Mouse (Mus musculus): ENCODE measurements at regions not wholly inside any gene's neighbourhood (a gene's known extent, or its start where the extent isn't known, plus 50 kb on each side); places are given as distances from the start of the nearest gene placed in this dataset.

GRCm38 (mm10) chr16:93431316-93431715, 172.5 kb downstream of the Setd4 start:
- no peak for ATAC-seq (ENCODE audit: low read depth)
- WGBS: 85% methylated on average over 5 of the region's 5 CpGs
- Histone ChIP-seq H3K9ac (no peak overlapping the region), H3K36me3 (no peaks in the 10 kb centered on the region), H3K4me2 (no peak overlapping the region), H3K4me1 (replicated peaks) (no peaks in the 10 kb centered on the region), H3K4me3 (no peak overlapping the region), H3K9me3 (no peaks in the 10 kb centered on the region), H3K27ac (replicated peaks) (no peak overlapping the region), H3K27me3 (no peaks in the 10 kb centered on the region)

DNA sequence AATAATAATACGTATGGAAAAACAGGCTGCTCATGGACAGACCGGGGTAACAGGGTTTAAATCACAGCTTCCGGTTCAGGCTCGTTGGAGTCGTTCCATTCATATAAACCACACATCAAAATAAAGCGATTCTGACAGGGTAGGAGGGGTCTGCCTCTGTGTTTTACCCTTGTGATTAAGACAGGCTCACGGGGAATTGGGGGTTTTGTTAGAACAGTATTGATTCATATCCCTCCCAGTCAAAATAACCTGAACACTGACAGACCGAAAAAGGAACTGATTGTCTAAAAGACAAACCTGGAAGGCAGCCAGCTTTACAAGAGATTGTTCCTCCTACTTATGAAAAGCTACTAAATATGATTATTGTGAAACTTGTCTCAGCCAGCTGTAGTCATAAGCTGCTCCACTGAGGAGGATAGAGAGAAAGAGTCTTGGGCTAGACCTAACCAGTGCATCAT, 174.5 kb downstream of the Setd4 start:
- WGBS: 85% methylated on average over 8 of the region's 8 CpGs
- no peak overlapping the region for H3K27ac ChIP-seq (replicated peaks)
- no peak for ATAC-seq (ENCODE audit: low read depth)

DNA sequence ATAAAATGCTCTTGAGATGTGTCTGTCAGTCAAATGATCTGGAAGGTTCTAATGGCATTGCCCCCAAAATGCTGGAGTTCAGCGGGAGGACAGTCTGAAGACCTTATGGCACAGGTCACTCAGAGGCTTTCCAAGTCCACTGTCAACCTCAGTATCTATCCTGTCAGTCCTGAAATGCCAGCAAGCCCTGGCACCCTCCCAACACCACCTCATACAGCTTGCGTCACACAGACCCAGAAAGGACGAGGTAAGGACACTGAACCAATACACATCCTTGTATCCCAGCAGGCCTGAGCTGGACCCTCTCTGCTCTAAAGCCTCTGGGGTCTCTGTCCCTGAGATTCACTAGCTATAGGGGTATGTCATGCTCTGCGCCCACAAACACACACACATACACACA, 176.6 kb downstream of the Setd4 start:
- no peak overlapping the region for H3K4me3 ChIP-seq
- no peaks in the 10 kb centered on the region for H3K36me3 ChIP-seq
- no peak for ATAC-seq (ENCODE audit: low read depth)
- H3K27me3 ChIP-seq: no peaks in the 10 kb centered on the region
- no peak overlapping the region for H3K9ac ChIP-seq
- no peak overlapping the region for H3K4me2 ChIP-seq
- H3K4me1 ChIP-seq (replicated peaks): peaks cover 12% of the 10 kb centered on the region
- H3K9me3 ChIP-seq: no peaks in the 10 kb centered on the region
- WGBS: 91% methylated on average over 4 of the region's 4 CpGs
- no peak overlapping the region for H3K27ac ChIP-seq (replicated peaks)

More for the DNA sequence above, 174.5 kb downstream of the Setd4 start:
- Histone ChIP-seq H3K27me3 (no peaks in the 10 kb centered on the region), H3K9me3 (no peaks in the 10 kb centered on the region), H3K9ac (no peak overlapping the region), H3K36me3 (no peaks in the 10 kb centered on the region), H3K4me2 (no peak overlapping the region), H3K4me1 (replicated peaks) (no peaks in the 10 kb centered on the region), H3K4me3 (no peak overlapping the region)

DNA sequence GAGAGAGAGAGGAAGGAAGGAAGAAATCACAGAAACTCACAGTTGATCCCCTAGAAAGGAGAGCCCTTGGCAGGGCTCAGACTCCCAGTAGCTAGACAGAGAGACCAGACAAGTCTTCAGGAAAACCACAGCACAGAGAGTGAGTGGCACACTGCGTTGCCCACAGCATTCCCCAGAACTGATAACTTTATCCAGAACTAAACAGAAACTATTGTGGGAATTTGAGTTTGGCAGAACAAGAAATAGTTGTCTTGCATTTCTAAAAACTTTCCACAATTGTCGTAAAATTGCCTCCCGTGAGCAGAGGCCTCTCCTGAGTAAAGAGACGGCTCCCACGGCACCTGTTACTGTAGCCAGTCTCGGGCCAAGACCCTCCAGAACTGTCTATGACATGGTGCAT, 178.1 kb downstream of the Setd4 start:
- Histone ChIP-seq H3K4me2 (no peak overlapping the region), H3K27me3 (no peaks in the 10 kb centered on the region), H3K4me3 (no peak overlapping the region), H3K4me1 (replicated peaks) (peaks cover 12% of the 10 kb centered on the region), H3K9me3 (no peaks in the 10 kb centered on the region), H3K27ac (replicated peaks) (no peak overlapping the region), H3K36me3 (no peaks in the 10 kb centered on the region), H3K9ac (no peak overlapping the region)
- no peak for ATAC-seq (ENCODE audit: low read depth)
- WGBS: 86% methylated on average over 6 of the region's 6 CpGs

GRCm38 (mm10) chr16:93423174-93423573, 180.7 kb downstream of the Setd4 start:
- Histone ChIP-seq H3K27ac (replicated peaks) (no peak overlapping the region), H3K27me3 (no peaks in the 10 kb centered on the region), H3K4me3 (no peak overlapping the region), H3K4me2 (peak overlapping the region; percentile 35), H3K4me1 (replicated peaks) (peaks cover 12% of the 10 kb centered on the region), H3K36me3 (no peaks in the 10 kb centered on the region), H3K9ac (no peak overlapping the region), H3K9me3 (no peaks in the 10 kb centered on the region)
- 16% methylated on average over 13 of the region's 13 CpGs for WGBS
- no peak for ATAC-seq (ENCODE audit: low read depth)

- Histone ChIP-seq H3K9ac (no peak overlapping the region), H3K9me3 (no peaks in the 10 kb centered on the region), H3K4me2 (no peak overlapping the region), H3K27ac (replicated peaks) (no peak overlapping the region), H3K4me1 (replicated peaks) (peaks cover 12% of the 10 kb centered on the region), H3K4me3 (no peak overlapping the region), H3K36me3 (no peaks in the 10 kb centered on the region), H3K27me3 (no peaks in the 10 kb centered on the region)
- WGBS: 71% methylated on average over 13 of the region's 13 CpGs
- no peak for ATAC-seq (ENCODE audit: low read depth)
Observed at GRCm38 (mm10) chr16:93422221-93422620, 181.6 kb downstream of the Setd4 start.

DNA sequence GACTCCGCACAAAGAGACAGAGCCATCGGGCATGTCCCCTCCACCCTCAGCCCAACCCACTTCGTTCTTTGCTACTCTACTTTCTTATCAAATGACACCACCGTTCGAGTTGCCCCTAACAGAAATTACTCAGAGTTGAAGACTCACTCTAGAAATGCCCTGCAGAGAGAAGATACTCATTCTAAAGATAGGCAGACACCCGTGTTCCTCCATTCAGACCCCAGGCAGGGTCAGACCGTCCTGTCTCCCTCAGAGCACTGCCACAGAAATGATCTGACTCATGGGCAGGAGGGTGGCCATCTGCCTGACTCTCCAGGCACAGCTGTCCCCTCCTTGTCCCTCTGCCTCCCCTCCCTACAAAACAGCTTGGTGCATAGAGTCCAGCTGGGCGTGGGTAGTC, 185.6 kb downstream of the Setd4 start:
- no peak for ATAC-seq (ENCODE audit: low read depth)
- peaks cover 6% of the 10 kb centered on the region for H3K4me1 ChIP-seq (replicated peaks)
- H3K4me3 ChIP-seq: no peak overlapping the region
- no peak overlapping the region for H3K27ac ChIP-seq (replicated peaks)
- no peak overlapping the region for H3K4me2 ChIP-seq
- WGBS: 73% methylated on average over 8 of the region's 8 CpGs
- H3K36me3 ChIP-seq: no peaks in the 10 kb centered on the region
- no peaks in the 10 kb centered on the region for H3K9me3 ChIP-seq
- H3K27me3 ChIP-seq: no peaks in the 10 kb centered on the region
- no peak overlapping the region for H3K9ac ChIP-seq

DNA sequence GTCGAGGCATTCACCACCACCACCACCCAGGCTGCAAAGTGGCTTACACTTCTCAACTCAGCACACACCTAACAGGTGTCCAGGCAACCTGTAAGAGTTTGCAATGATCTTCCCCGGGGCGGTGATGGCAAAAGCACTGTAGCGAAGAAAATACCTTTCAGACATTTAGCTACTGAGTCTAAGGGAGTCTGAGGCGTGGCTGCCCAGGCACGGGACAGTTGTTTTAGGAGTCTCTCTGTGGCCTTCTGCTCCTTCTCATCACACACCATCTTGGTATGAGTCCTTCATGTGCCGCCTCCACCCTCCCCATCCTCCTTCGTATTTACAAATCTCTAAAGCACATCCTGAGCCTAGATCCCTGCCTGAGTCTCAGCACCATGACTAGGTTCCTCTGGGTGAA, 186.0 kb downstream of the Setd4 start:
- 91% methylated on average over 8 of the region's 8 CpGs for WGBS
- ATAC-seq (ENCODE audit: low read depth): no peak

GRCm38 (mm10) chr16:93392024-93392675, 211.7 kb downstream of the Setd4 start:
- Histone ChIP-seq H3K4me2 (no peak overlapping the region), H3K27ac (replicated peaks) (no peak overlapping the region), H3K9me3 (peaks cover 5% of the 10 kb centered on the region; the same call in 1 of the 2 replicates), H3K9ac (no peak overlapping the region), H3K4me3 (no peak overlapping the region), H3K27me3 (no peaks in the 10 kb centered on the region), H3K36me3 (no peaks in the 10 kb centered on the region), H3K4me1 (replicated peaks) (no peaks in the 10 kb centered on the region)
- ATAC-seq (ENCODE audit: low read depth): no peak
- WGBS: 58% methylated on average over 16 of the region's 16 CpGs

More for the DNA sequence above, 186.0 kb downstream of the Setd4 start:
- no peaks in the 10 kb centered on the region for H3K27me3 ChIP-seq
- H3K4me2 ChIP-seq: no peak overlapping the region
- no peak overlapping the region for H3K4me3 ChIP-seq
- H3K27ac ChIP-seq (replicated peaks): no peak overlapping the region
- H3K9ac ChIP-seq: no peak overlapping the region
- H3K9me3 ChIP-seq: no peaks in the 10 kb centered on the region
- no peaks in the 10 kb centered on the region for H3K36me3 ChIP-seq
- H3K4me1 ChIP-seq (replicated peaks): peaks cover 2% of the 10 kb centered on the region

DNA sequence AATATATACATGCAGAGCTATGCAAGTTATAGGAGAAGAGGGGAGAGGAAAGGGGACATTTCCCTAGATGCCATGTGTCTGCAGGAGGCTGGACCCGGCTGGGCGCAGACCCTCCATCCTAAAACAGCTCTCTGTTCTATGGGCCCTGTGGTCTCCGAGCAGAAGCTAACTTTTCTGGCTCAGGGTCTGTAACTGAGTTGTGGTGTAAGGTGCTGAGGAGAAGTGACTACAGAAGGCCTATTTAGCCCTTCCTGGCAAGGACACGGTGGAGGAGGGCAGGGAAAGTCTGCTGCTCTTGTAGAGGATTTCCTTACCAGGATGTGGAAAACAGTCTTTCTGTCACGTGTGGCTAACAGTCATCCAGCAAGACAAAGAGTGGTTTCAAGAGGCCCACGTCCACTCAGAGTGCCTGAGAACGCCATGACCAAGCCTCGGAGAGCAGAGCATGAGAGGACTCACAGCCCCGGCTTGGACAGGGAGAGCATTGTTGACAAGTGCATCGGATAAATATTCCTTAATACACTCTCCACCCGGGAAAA, 216.2 kb downstream of the Setd4 start:
- no peak overlapping the region for H3K4me2 ChIP-seq
- no peaks in the 10 kb centered on the region for H3K27me3 ChIP-seq
- no peak overlapping the region for H3K4me3 ChIP-seq
- peaks cover 5% of the 10 kb centered on the region; the same call in 1 of the 2 replicates for H3K9me3 ChIP-seq
- H3K4me1 ChIP-seq (replicated peaks): no peaks in the 10 kb centered on the region
- no peak for ATAC-seq (ENCODE audit: low read depth)
- H3K27ac ChIP-seq (replicated peaks): no peak overlapping the region
- H3K36me3 ChIP-seq: no peaks in the 10 kb centered on the region
- 74% methylated on average over 11 of the region's 11 CpGs for WGBS
- H3K9ac ChIP-seq: no peak overlapping the region

GRCm38 (mm10) chr16:93384039-93384537, 219.8 kb downstream of the Setd4 start:
- no peak for ATAC-seq (ENCODE audit: low read depth)
- Histone ChIP-seq H3K4me2 (no peak overlapping the region), H3K27ac (replicated peaks) (no peak overlapping the region), H3K4me3 (no peak overlapping the region), H3K27me3 (no peaks in the 10 kb centered on the region), H3K4me1 (replicated peaks) (peaks cover 20% of the 10 kb centered on the region), H3K9me3 (no peaks in the 10 kb centered on the region), H3K9ac (no peak overlapping the region), H3K36me3 (no peaks in the 10 kb centered on the region)
- 74% methylated on average over 8 of the region's 8 CpGs for WGBS

DNA sequence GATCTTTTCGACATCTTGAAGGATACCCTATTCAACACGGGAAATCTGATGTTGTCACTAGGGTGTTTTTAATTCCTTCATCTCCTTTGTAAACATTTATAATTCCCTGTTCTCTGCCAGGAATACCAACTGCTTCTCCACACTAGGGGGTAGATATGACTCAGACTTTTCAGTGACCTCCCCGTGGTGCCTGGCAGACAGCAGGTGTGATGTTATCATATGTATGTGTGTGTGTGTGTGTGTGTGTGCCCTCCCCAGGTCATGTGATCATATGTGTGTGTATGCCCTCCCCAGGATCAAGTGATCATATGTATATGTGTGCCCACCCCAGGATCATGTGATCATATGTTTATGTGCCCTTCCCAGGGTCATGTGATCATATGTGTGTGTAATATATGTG, 220.9 kb downstream of the Setd4 start:
- no peak for ATAC-seq (ENCODE audit: low read depth)
- 91% methylated on average over 3 of the region's 3 CpGs for WGBS
- Histone ChIP-seq H3K27me3 (no peaks in the 10 kb centered on the region), H3K4me2 (no peak overlapping the region), H3K9me3 (no peaks in the 10 kb centered on the region), H3K4me1 (replicated peaks) (peaks cover 20% of the 10 kb centered on the region), H3K36me3 (no peaks in the 10 kb centered on the region), H3K9ac (no peak overlapping the region), H3K27ac (replicated peaks) (no peak overlapping the region), H3K4me3 (no peak overlapping the region)

Measured in neural tube, embryonic 13.5 days (tissue).